Mouse (Mus musculus) embryonic facial prominence, embryonic 12.5 days (tissue): Measurements from ENCODE around the gene Hand2. TPM values are rescaled to one million over a fixed set of nuclear protein-coding genes. Genes with fewer than 3 reads are reported as not detected.

Source experiments
- ATAC-seq: fragments of 200-750 bp; cut with Nextera tagmentation; 2 replicates; pipeline ENCODE4 v1.8.0; 2017; ENCODE audit not compliant: insufficient number of reproducible peaks, insufficient read depth, low FRiP score, low TSS enrichment
- H3K27ac ChIP-seq: fragments of 300-500 bp; sonication (generic); 2 replicates; pipeline ENCODE4 v1.5.1; 2016; ENCODE audit warnings: mild to moderate bottlenecking
- H3K27me3 ChIP-seq: fragments of 300-500 bp; sonication (generic); 2 replicates; pipeline ENCODE4 v1.6.1; 2016; ENCODE audit warnings: mild to moderate bottlenecking, moderate library complexity
- H3K36me3 ChIP-seq: fragments of 300-500 bp; sonication (generic); 2 replicates; pipeline ENCODE4 v1.6.1; 2016; ENCODE audit warnings: mild to moderate bottlenecking
- H3K4me1 ChIP-seq: fragments of 300-500 bp; sonication (generic); 2 replicates; pipeline ENCODE4 v1.6.1; 2016
- H3K4me2 ChIP-seq: fragments of 300-500 bp; sonication (generic); replicated peaks from 2 replicates; pipeline ENCODE4 v1.6.1; 2016; ENCODE audit warnings: mild to moderate bottlenecking, moderate library complexity
- H3K4me3 ChIP-seq: fragments of 300-500 bp; sonication (generic); 2 replicates; pipeline ENCODE4 v1.5.1; 2016; ENCODE audit warnings: mild to moderate bottlenecking
- H3K9ac ChIP-seq: fragments of 300-500 bp; sonication (generic); 2 replicates; pipeline ENCODE4 v1.6.1; 2016; ENCODE audit warnings: mild to moderate bottlenecking, moderate library complexity
- H3K9me3 ChIP-seq: fragments of 300-500 bp; sonication (generic); 2 replicates; pipeline ENCODE4 v1.6.1; 2016; ENCODE audit warnings: mild to moderate bottlenecking, moderate library complexity
- whole genome bisulfite sequencing: fragments of 180-500 bp; shearing (Covaris S2); methylation state at CpG from one replicate; pipeline ENCODE4 v1.1.7; 2016; 5-methylcytosine and 5-hydroxymethylcytosine counted together
- polyA plus RNA-seq: library from polyadenylated mRNA; unstranded; fragments of >200 nt; fragmentation: Nextera tagmentation; extraction: Ambion mirVana; gene quantifications from 2 replicates; pipeline ENCODE4 v1.2.1, GENCODE M21; 2016

The Hand2 gene
- polyA plus RNA-seq, 1 experiment from 2014 or later, result 6.3 TPM

GRCm38 (mm10) chr8:57348251-57348650 is 27.5 kb downstream of the Hand2 start:
- Histone ChIP-seq H3K4me3 (no peak overlapping the region), H3K4me2 (no peak overlapping the region), H3K4me1 (0 out of 2 replicates have a peak, but pooled peaks cover 10% of the 10 kb centered on the region), H3K27me3 (peaks cover 95% of the 10 kb centered on the region), H3K9me3 (no peaks in the 10 kb centered on the region), H3K36me3 (no peaks in the 10 kb centered on the region), H3K27ac (no peak overlapping the region), H3K9ac (no peak overlapping the region)
- ATAC-seq, result no peak
- WGBS, result 10% methylated on average over 4 of the region's 4 CpGs

GRCm38 (mm10) chr8:57348866-57349520 is 28.2 kb downstream of the Hand2 start:
- ATAC-seq, result no peak
- 2% methylated on average over 23 of the region's 23 CpGs for WGBS
- H3K4me2 ChIP-seq, result peak overlapping the region; percentile 28
- no peaks in the 10 kb centered on the region for H3K9me3 ChIP-seq
- H3K36me3 ChIP-seq, result no peaks in the 10 kb centered on the region
- H3K9ac ChIP-seq, result no peak overlapping the region
- peaks cover 16% of the 10 kb centered on the region for H3K4me1 ChIP-seq
- H3K27me3 ChIP-seq, result peaks cover 90% of the 10 kb centered on the region
- H3K27ac ChIP-seq, result peak overlapping the region; percentile 73
- no peak overlapping the region for H3K4me3 ChIP-seq

GRCm38 (mm10) chr8:57351861-57352260 is 31.1 kb downstream of the Hand2 start:
- no peak overlapping the region for H3K9ac ChIP-seq
- no peak overlapping the region for H3K4me3 ChIP-seq
- 31% methylated on average over 2 of the region's 2 CpGs for WGBS
- H3K36me3 ChIP-seq, result no peaks in the 10 kb centered on the region
- H3K4me2 ChIP-seq, result no peak overlapping the region
- H3K9me3 ChIP-seq, result no peaks in the 10 kb centered on the region
- H3K4me1 ChIP-seq, result peaks cover 17% of the 10 kb centered on the region
- no peak for ATAC-seq
- peaks cover 79% of the 10 kb centered on the region for H3K27me3 ChIP-seq
- no peak overlapping the region for H3K27ac ChIP-seq

- peak overlapping the region; percentile 36; the same call in 1 of the 2 replicates for H3K9ac ChIP-seq
- H3K4me1 ChIP-seq, result peaks cover 14% of the 10 kb centered on the region
- peak overlapping the region; percentile 39 for H3K4me3 ChIP-seq
- H3K36me3 ChIP-seq, result no peaks in the 10 kb centered on the region
- WGBS, result 1% methylated on average over 37 of the region's 37 CpGs
- H3K4me2 ChIP-seq, result peak overlapping the region; percentile 65
- H3K9me3 ChIP-seq, result no peaks in the 10 kb centered on the region
- no peak overlapping the region for H3K27ac ChIP-seq
- H3K27me3 ChIP-seq, result peaks cover 62% of the 10 kb centered on the region
- ATAC-seq, result peak; percentile 90
Observed at GRCm38 (mm10) chr8:57353346-57354305, 32.8 kb downstream of the Hand2 start.

GRCm38 (mm10) chr8:57354876-57355275 is 34.1 kb downstream of the Hand2 start:
- no peak for ATAC-seq
- Histone ChIP-seq H3K27ac (no peak overlapping the region), H3K36me3 (no peaks in the 10 kb centered on the region), H3K9ac (no peak overlapping the region), H3K9me3 (no peaks in the 10 kb centered on the region), H3K4me3 (no peak overlapping the region), H3K4me2 (no peak overlapping the region), H3K4me1 (peaks cover 9% of the 10 kb centered on the region), H3K27me3 (peaks cover 49% of the 10 kb centered on the region)
- WGBS, result 72% methylated on average over 2 of the region's 2 CpGs

GRCm38 (mm10) chr8:57356529-57357325 is 35.9 kb downstream of the Hand2 start:
- Histone ChIP-seq H3K27ac (no peak overlapping the region), H3K36me3 (no peaks in the 10 kb centered on the region), H3K4me1 (peaks cover 9% of the 10 kb centered on the region), H3K4me2 (no peak overlapping the region), H3K9me3 (no peaks in the 10 kb centered on the region), H3K27me3 (peaks cover 31% of the 10 kb centered on the region), H3K9ac (no peak overlapping the region), H3K4me3 (no peak overlapping the region)
- 66% methylated on average over 9 of the region's 9 CpGs for WGBS
- no peak for ATAC-seq

- Histone ChIP-seq H3K4me3 (no peak overlapping the region), H3K27me3 (peaks cover 5% of the 10 kb centered on the region; the same call in 1 of the 2 replicates), H3K4me2 (no peak overlapping the region), H3K36me3 (no peaks in the 10 kb centered on the region), H3K9ac (no peak overlapping the region), H3K9me3 (peaks cover 5% of the 10 kb centered on the region; the same call in 1 of the 2 replicates), H3K4me1 (no peaks in the 10 kb centered on the region), H3K27ac (no peak overlapping the region)
- no peak for ATAC-seq
- 32% methylated on average over 2 of the region's 2 CpGs for WGBS
Observed at GRCm38 (mm10) chr8:57360493-57360892, 39.7 kb downstream of the Hand2 start.

GRCm38 (mm10) chr8:57361003-57361805 is 40.4 kb downstream of the Hand2 start:
- Histone ChIP-seq H3K4me1 (no peaks in the 10 kb centered on the region), H3K9ac (no peak overlapping the region), H3K4me2 (no peak overlapping the region), H3K36me3 (no peaks in the 10 kb centered on the region), H3K4me3 (no peak overlapping the region), H3K27me3 (no peaks in the 10 kb centered on the region), H3K9me3 (peaks cover 7% of the 10 kb centered on the region; the same call in 1 of the 2 replicates), H3K27ac (no peak overlapping the region)
- ATAC-seq, result no peak
- WGBS, result 67% methylated on average over 8 of the region's 8 CpGs

- Histone ChIP-seq H3K9ac (no peak overlapping the region), H3K9me3 (peaks cover 7% of the 10 kb centered on the region; the same call in 1 of the 2 replicates), H3K4me1 (no peaks in the 10 kb centered on the region), H3K27me3 (no peaks in the 10 kb centered on the region), H3K4me3 (no peak overlapping the region), H3K36me3 (no peaks in the 10 kb centered on the region), H3K27ac (no peak overlapping the region), H3K4me2 (no peak overlapping the region)
- 80% methylated on average over 2 of the region's 2 CpGs for WGBS
- no peak for ATAC-seq
Observed at GRCm38 (mm10) chr8:57362881-57363280, 42.1 kb downstream of the Hand2 start.

GRCm38 (mm10) chr8:57374044-57374443 is 53.3 kb downstream of the Hand2 start:
- ATAC-seq, result no peak
- WGBS, result 90% methylated on average over 2 of the region's 2 CpGs
- Histone ChIP-seq H3K36me3 (no peaks in the 10 kb centered on the region), H3K27ac (no peak overlapping the region), H3K4me1 (no peaks in the 10 kb centered on the region), H3K9ac (no peak overlapping the region), H3K4me2 (no peak overlapping the region), H3K4me3 (no peak overlapping the region), H3K9me3 (no peaks in the 10 kb centered on the region), H3K27me3 (no peaks in the 10 kb centered on the region)
